Mouse (Mus musculus): ENCODE measurements at regions not wholly inside any gene's neighbourhood (a gene's known extent, or its start where the extent isn't known, plus 50 kb on each side); places are given as distances from the start of the nearest gene placed in this dataset.

DNA sequence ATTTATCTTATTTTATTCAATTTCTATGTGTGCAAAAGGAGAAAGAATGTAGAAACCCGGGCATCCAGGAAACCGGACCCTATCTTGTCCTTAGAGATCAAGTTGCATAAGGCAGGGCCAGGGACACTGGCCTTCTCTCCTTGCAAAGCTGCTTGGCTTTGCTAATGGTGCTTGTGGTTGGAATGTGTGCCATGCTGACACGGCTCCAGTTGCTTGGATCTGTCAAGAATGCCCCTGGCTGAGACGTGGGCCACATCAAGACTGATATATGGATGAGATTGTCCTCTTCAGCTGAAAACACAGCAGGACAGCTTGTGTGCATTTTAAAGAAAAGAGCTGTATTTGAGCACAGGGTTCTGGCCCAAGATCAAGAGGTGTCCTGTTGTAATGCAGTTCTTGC lies 1047.0 kb downstream of the Adgrl2 start:
- TF ChIP-seq GATA4 (IDR thresholded peaks at IDR 0.05; ENCODE audit: insufficient replicate concordance, low read length), result no peak

DNA sequence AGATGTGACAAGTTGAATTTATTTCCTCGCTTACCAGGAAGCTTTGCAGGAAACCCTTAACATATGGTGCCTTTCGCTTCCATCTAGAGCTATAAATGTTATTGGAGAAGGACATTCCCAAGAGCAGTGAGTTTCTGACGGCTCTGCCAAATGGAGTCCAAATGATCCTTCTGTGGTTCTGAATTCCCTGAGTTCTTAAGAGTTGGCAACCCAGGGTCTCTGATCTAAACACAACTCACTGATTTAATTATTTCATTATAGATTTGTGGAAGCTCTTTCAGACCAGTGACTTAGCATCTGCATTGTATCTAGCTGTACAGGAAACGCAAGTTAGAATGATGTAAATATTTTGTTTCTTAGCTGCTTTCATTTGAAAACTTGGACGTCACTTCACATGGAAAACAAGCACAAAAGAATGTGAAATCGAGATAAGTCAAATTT lies 1059.5 kb downstream of the Adgrl2 start:
- TF ChIP-seq GATA4 (IDR thresholded peaks at IDR 0.05; ENCODE audit: insufficient replicate concordance, low read length), result no peak

DNA sequence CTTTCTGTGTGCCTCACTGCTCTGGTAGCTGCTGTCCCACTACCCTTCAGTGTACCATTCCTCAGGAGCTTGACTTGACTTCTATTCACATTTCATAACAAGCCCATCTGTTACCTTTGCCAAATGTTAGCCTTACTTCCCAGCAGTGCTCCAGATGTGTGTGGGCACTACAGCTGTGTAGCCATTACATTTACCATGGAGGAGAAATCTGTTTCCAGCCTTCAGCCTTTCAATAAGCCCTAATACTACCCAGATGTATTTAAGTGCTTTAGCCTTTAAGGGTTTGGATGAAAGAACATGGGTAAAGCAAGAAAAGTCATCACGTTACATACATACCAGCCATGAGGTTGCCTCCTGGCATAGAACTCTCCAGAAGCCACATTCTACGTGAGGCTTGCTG lies 1068.0 kb downstream of the Ttll7 start:
- no peak for TF ChIP-seq GATA4 (IDR thresholded peaks at IDR 0.05; ENCODE audit: insufficient replicate concordance, low read length)

DNA sequence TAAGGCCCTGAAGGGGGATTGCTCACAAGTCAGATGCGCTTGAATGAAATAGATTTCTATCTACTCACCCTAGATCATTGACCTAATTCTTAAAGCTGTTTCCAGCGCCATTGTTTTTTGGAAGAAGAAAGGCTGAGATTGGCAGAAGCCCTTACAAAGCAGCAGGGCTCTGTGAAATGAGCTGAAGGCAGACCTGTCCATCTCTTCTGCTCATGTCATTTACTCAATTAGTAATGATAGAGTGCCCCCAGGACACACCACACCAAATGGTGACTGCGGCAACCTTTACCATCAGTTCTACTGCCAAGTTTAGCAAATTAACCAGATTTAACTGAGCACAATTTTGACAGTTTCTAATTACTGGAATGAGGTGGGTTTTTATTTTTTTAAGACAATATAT lies 1067.5 kb downstream of the Ttll7 start:
- TF ChIP-seq GATA4 (IDR thresholded peaks at IDR 0.05; ENCODE audit: insufficient replicate concordance, low read length), result no peak

DNA sequence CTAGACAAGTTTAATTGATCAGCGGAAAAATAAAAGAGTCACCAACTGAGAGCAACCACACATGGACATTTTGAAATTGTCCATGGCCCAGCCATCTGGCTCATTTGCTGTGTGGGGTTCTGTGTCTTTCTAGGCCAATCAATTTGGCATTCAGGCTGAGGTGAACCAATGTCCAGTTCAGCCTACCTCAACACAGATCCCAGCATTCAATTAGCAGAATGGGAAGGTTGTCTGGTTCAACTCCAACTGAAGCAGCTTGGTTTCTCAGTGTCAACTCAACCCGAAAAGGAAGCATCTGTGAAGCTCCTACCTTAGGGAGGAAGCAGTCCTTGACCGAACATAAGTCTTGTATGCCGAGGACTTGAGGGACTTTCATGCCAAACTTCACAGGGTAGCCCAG lies 1067.0 kb downstream of the Ttll7 start:
- TF ChIP-seq GATA4 (IDR thresholded peaks at IDR 0.05; ENCODE audit: insufficient replicate concordance, low read length), result no peak

DNA sequence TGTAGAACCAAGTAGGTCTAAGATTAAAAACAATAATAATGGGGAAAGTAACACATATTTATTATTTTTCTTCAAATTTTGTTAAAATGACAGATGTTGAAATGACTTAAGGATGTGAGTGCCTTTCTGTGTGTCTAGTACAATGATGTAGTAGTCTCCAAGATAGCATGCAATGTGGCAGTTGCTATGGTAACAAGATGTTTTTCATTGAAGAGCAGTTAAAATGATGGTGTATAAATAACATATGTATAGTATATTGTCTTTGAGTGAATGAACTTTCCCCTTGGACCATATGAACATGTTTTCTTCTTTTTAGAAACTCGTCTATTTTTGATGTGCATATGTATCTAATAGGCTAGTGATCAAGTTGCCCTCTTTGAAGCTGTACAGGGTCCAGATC lies 1044.6 kb downstream of the Ttll7 start:
- no peak for TF ChIP-seq GATA4 (IDR thresholded peaks at IDR 0.05; ENCODE audit: insufficient replicate concordance, low read length)

DNA sequence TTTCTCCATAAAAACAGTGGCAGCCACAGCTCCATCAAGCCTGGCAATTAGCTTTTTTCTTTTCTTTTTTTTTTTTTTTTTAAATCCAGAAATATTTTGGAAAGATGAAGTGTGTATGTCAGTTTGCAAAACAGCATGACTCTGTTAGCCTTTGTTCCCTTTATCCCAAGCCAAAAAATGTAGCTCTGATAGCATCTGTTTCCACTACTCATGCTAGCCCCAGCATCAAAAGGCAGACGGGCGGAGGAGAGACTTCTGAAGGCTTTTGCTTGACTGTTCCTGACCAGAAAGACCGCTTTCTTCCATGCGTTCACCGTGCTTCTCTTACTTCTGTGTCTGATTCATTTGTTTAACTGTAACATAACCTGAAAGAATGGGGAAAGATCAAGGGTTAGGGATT lies 1039.5 kb downstream of the Ttll7 start:
- TF ChIP-seq GATA4 (IDR thresholded peaks at IDR 0.05; ENCODE audit: insufficient replicate concordance, low read length), result no peak

DNA sequence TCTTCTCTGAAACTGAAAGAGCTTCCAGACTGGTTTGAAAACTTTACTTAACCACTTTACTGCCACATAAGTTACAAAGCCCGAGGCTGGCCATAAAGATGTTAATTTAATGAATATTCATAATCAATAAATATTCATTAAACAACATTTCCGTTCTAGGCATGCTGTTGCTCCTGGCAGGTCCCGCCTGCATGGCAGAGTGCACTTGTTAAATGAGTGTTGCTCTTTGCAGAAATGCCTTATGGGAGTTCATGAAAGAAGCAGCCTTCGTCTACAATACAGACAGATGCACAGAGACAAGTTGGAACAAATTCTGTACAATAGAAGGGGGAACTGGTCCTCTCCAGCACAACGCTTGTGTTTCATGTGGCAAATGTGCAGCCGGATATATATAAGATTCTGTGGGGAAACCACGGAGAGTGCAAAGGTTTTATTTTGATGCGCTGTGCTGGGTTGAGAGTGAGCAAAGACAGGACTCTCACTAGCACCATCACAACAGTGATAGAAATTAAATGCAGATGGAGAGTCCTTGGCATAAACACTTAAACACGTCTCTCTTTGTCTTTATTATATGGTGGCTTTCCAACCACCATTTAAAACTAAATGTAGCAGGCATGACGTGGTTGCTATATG lies 1034.2 kb downstream of the Ttll7 start:
- TF ChIP-seq GATA4 (IDR thresholded peaks at IDR 0.05; ENCODE audit: insufficient replicate concordance, low read length), result no peak

DNA sequence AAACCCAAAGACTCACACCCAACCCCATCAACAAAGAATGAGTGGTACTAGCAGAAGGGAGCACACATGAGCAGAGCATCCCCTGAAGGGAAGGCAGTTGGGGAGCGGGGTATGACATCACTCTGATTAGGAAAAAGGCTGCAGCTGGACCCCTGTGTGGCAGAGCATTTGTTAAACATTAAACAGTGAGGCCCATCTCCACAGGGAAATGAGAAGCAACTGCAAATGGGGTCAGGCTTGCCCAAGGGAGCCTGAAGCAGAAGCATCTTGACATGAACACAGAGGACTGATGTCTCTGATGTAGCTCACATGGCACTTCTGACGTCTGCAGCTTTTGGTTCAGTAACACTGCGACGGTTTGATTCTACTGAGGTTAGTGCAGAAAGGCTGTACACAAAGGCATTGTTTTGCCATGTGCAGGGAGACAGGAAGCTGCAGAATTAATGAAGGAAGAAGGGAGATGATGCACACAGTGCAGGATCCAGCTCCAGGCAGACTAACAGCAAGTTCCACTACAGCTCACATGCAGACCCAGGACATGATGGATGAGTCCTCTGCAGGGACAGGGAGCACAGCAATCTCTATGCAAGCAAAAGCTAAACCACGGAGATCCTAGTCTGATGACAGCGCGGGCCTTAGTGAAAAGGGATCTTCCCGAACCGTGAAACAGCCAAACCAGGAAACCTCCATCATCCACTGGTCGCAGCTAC lies 1030.9 kb downstream of the Ttll7 start:
- no peak for TF ChIP-seq GATA4 (IDR thresholded peaks at IDR 0.05; ENCODE audit: insufficient replicate concordance, low read length)

DNA sequence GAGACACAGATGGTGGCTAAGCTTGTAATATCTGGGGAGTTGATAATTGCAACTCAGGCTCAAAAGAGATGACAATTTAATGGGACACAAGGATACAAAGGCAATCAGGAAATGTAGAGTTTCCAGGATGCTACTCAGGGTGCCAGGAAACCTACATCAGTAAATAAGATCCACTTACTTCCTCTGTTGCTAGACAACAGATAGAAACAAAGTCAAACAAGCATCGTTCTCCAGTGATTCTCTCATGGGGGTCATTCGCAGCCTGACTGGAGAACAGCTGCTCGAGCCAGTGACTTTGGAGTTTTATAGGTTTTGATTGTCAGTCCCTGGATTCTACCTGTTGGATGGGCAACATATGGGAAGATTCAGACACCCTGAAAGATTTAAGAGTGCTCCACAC lies 1026.5 kb downstream of the Ttll7 start:
- no peak for TF ChIP-seq GATA4 (IDR thresholded peaks at IDR 0.05; ENCODE audit: insufficient replicate concordance, low read length)

DNA sequence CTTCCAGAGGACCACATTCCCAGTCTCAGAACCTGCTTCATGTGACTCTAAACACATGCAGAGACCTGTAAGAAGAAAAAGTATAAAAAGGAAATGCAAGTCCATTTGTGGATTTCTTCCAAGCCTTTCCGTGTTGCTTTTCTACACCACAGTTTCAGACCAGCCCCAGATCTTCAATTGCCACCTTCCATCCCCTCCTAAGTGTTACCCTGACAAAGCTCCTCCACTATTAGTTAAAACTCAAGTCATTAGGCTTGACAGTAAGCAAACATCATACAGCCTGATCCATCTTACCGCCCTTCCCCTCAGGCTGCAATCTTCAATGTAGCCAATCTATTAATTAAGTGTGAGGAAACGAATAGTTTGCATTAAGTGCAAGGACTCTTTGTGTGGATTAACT lies 1016.1 kb downstream of the Ttll7 start:
- TF ChIP-seq GATA4 (IDR thresholded peaks at IDR 0.05; ENCODE audit: insufficient replicate concordance, low read length), result no peak

DNA sequence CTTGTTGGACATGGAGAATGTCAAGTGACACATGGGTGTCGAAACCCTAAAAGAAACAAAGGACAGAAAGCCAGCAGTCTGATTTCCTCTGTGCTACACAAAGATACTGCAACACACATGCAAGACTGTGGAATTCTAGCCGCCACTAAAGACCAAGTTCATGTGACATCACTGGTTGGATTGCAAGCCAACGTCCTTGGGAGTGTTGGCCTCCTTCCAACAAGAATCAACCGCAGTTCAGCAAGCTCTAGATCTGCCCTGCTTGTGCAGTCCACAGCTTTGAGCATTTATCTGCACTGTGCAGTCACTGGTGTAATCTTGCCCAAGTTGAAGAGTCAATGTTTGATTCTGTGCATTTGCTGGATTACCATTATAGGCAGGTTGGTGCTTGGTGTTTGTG lies 1001.2 kb downstream of the Ttll7 start:
- no peak for TF ChIP-seq GATA4 (IDR thresholded peaks at IDR 0.05; ENCODE audit: insufficient replicate concordance, low read length)

DNA sequence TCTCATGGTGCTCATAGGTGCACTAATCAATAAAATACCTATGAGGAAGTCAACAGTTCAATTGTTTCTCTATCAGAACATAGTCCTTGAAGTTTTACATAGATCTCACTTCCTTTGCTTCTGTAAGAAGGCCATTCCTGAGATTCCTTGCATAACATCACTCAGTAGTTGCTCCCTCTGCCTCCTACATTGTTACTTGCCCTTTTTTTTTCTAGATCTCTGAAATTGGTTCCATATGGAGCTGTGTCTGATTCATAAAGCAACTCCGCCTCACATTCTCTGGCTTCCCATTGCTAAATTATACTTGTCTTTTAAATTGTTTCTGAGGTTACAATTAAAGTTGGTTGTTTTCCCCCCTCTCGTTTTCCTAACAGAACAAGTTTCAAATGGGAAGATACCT lies 1000.7 kb downstream of the Ttll7 start:
- TF ChIP-seq GATA4 (IDR thresholded peaks at IDR 0.05; ENCODE audit: insufficient replicate concordance, low read length), result no peak

DNA sequence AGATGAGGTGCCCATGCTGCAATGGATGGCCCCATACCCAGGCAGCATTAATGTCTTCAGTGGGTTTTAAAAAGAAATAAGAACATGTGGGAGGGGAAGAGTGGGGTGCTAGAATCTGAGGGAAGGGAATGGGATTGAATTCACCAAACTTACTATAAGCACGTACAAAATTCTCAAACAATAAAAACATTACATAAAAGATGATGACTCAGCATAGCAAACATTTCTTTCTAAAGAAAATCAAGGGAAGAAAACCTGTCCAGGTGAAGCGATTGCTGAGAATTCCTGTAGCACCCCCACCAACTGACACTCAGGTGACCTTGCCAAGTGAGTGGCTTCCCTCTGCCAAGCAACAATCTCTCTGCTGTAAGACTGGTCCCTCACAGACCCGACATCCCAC lies 989.2 kb downstream of the Ttll7 start:
- no peak for TF ChIP-seq GATA4 (IDR thresholded peaks at IDR 0.05; ENCODE audit: insufficient replicate concordance, low read length)

DNA sequence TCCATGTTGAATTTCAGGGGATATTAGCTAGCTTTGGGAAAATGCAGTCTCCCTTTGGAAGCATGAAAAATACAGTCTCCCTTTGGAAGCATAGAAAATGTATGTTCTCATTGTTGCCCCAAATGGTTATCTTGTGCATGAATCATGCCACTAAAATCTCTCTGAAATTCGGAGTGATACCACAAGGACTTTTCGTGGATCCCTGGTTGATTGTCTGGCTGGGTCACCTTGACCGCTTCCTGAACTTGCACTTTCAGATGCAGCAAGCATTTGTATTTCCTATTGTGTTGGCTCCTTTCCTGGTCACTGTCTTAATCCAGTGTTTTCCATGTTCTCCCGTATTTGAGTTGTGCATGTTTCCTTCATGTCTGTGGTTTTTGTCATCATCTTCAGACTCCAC lies 986.6 kb downstream of the Ttll7 start:
- no peak for TF ChIP-seq GATA4 (IDR thresholded peaks at IDR 0.05; ENCODE audit: insufficient replicate concordance, low read length)

DNA sequence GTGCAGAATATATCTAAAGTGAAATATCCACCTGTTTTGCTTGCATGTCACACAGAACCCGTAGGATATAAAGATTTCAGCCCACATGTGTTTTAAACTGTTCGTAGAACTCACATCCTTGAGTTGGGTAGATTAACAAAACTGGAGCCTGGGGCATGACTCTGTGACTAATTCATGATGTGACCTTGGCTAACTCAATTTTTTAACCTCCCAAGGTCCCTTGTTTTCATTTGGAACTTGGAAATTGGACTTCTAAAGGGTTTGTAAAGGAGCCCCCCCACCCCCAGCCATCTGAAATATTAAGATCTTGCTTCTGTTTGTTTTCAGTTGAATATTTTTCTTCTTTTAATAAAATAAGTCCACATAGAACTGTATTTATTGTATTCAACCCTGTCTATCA lies 983.5 kb downstream of the Ttll7 start:
- no peak for TF ChIP-seq GATA4 (IDR thresholded peaks at IDR 0.05; ENCODE audit: insufficient replicate concordance, low read length)

DNA sequence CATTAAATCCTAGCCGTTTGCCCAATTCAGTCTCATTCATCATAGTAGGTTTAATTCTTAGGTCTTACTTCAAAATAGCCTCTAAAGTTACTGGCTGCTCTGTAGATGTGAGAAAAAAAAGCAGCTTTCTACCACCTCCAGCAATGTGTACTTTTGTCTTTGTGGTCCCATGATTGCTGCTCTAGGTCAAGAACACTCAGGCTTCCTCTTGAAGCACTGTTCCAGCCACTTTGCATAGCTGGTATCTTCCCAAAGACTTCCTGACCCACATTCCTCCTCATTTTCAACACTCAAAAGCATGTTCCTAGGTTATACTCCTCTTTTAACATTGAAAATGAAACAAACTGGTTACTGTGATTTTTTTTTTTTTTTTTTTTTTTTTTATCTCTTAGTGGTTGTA lies 973.2 kb downstream of the Ttll7 start:
- TF ChIP-seq GATA4 (IDR thresholded peaks at IDR 0.05; ENCODE audit: insufficient replicate concordance, low read length), result no peak

Measured in liver, adult (tissue).